Mouse (Mus musculus) adrenal gland, postnatal 36 days (tissue): Measurements from ENCODE around the gene Btbd2. TPM values are rescaled to one million over a fixed set of nuclear protein-coding genes. Genes with fewer than 3 reads are reported as not detected.
"Not testable (repeated sequence)": the region's sequence is repeated elsewhere in the genome, so short reads cannot be mapped to it uniquely, and the experiment has no call there.

ENCODE experiments used
- DNase-seq, 2 experiments: peaks; one replicate each; pipeline ENCODE4 v3.0.0; 2021; ENCODE audit warnings: mixed read lengths in 1 of 2
- microRNA-seq: library from miRNA; unstranded; fragments of <30 nt; microRNA quantifications from one replicate; pipeline ENCODE4 v1.2.0, GENCODE M21; 2021
- total RNA-seq, 2 experiments: library from RNA; stranded (reverse); gene quantifications; 2 replicates each; pipeline ENCODE4 v1.2.3; 2021

Gene Btbd2
- total RNA-seq, 2 experiments from 2014 or later: 61.7 to 71.2 TPM

- no peak for DNase-seq
Observed at GRCm38 (mm10) chr10:80608435-80608834, 48.4 kb downstream of the Btbd2 start.

GRCm38 (mm10) chr10:80606737-80607350 is 50.0 kb downstream of the Btbd2 start:
- no peak for DNase-seq

GRCm38 (mm10) chr10:80606306-80606705 is 50.6 kb downstream of the Btbd2 start:
- DNase-seq: no peak

- not testable (repeated sequence) for DNase-seq
Observed at GRCm38 (mm10) chr10:80605721-80606120, 51.1 kb downstream of the Btbd2 start, which contains the start of gene Gm49322. Gene Gm49322, plus strand, starts transcription at chr10:80606021.

GRCm38 (mm10) chr10:80604988-80605387 is 51.9 kb downstream of the Btbd2 start:
- DNase-seq: no peak

GRCm38 (mm10) chr10:80604001-80604509 is 52.8 kb downstream of the Btbd2 start:
- no peak for DNase-seq

GRCm38 (mm10) chr10:80603364-80603763 is 53.5 kb downstream of the Btbd2 start:
- DNase-seq: no peak

GRCm38 (mm10) chr10:80602698-80603325 is 54.1 kb downstream of the Btbd2 start, which contains the start of the genes Scamp4 and Adat3:
Gene Scamp4, plus strand, starts transcription at chr10:80602872.
Gene Adat3, plus strand, starts transcription at chr10:80602880.
- DNase-seq: peak; percentile 96 to 97

GRCm38 (mm10) chr10:80596318-80596717 is 60.6 kb downstream of the Btbd2 start:
- DNase-seq: peak; percentile 42 to 54

Small RNAs within 50 kb of the gene (microRNA-seq; reads per million reads assigned to microRNA genes)
- gene Mir6912: 2.7 reads per million, percentile 5 among the genes with 10 or more reads in this experiment

Other genes starting within 250 kb of the Btbd2 start
- 10 to 100 TPM; 48.2 to 64.3 TPM for gene Tcf3, start 223.4 kb downstream of the Btbd2 start, total RNA-seq
- gene Onecut3, start 162.2 kb downstream of the Btbd2 start, total RNA-seq: not detected
- 1 to 10 TPM in 1 of 2 experiments, under 1 TPM in 1; 0.43 to 1.1 TPM for gene Atp8b3, start 117.9 kb downstream of the Btbd2 start, total RNA-seq
- gene Rexo1, start 95.5 kb downstream of the Btbd2 start, total RNA-seq: 10 to 100 TPM; 28.3 to 42.9 TPM
- 10 to 100 TPM; 13.6 to 14.1 TPM for gene Klf16, start 79.8 kb downstream of the Btbd2 start, total RNA-seq
- 100 to 1,000 TPM; 103 to 107 TPM for gene Abhd17a, start 66.7 kb downstream of the Btbd2 start, total RNA-seq
- 10 to 100 TPM; 64.3 to 64.6 TPM for gene Scamp4, start 54.2 kb downstream of the Btbd2 start, total RNA-seq
- 1 to 10 TPM; 2.7 to 6.1 TPM for gene Adat3, start 54.2 kb downstream of the Btbd2 start, total RNA-seq
- gene Gm49322, start 51.0 kb downstream of the Btbd2 start, total RNA-seq: 1 to 10 TPM; 1.6 to 2.6 TPM
- 100 to 1,000 TPM; 129 to 135 TPM for gene Csnk1g2, start 34.2 kb downstream of the Btbd2 start, total RNA-seq
- gene Mknk2, start 21.0 kb upstream of the Btbd2 start, total RNA-seq: 100 to 1,000 TPM; 178 to 198 TPM
- gene Mob3a, start 44.9 kb upstream of the Btbd2 start, total RNA-seq: 10 to 100 TPM; 19.4 to 20.1 TPM
- gene Izumo4, start 45.1 kb upstream of the Btbd2 start, total RNA-seq: 10 to 100 TPM in 1 of 2 experiments, 1 to 10 TPM in 1; 9.9 to 16.6 TPM
- 10 to 100 TPM; 80.3 to 99.6 TPM for gene Ap3d1, start 85.2 kb upstream of the Btbd2 start, total RNA-seq
- 10 to 100 TPM; 53.2 to 64.6 TPM for gene Dot1l, start 98.1 kb upstream of the Btbd2 start, total RNA-seq
- 10 to 100 TPM; 51.4 to 55.6 TPM for gene Sf3a2, start 141.1 kb upstream of the Btbd2 start, total RNA-seq
- 10 to 100 TPM; 84.6 to 86.8 TPM for gene Plekhj1, start 141.6 kb upstream of the Btbd2 start, total RNA-seq
- under 1 TPM; 0.40 to 0.83 TPM for gene Amh, start 148.2 kb upstream of the Btbd2 start, total RNA-seq
- gene Jsrp1, start 156.4 kb upstream of the Btbd2 start, total RNA-seq: 1 to 10 TPM; 4.7 to 7.2 TPM
- gene Oaz1, start 169.6 kb upstream of the Btbd2 start, total RNA-seq: 1,000 to 10,000 TPM in 1 of 2 experiments, 100 to 1,000 TPM in 1; 923 to 1,039 TPM
- 1 to 10 TPM; 5.8 TPM for gene Lingo3, start 187.0 kb upstream of the Btbd2 start, total RNA-seq
- 10 to 100 TPM; 26.6 to 36.8 TPM for gene Lsm7, start 198.1 kb upstream of the Btbd2 start, total RNA-seq
- 10 to 100 TPM; 28.1 to 30.3 TPM for gene Sppl2b, start 198.2 kb upstream of the Btbd2 start, total RNA-seq
- not detected for gene Tmprss9, start 214.8 kb upstream of the Btbd2 start, total RNA-seq
- 100 to 1,000 TPM; 202 to 239 TPM for gene Timm13, start 243.9 kb upstream of the Btbd2 start, total RNA-seq